Mouse (Mus musculus): ENCODE data around the gene Arhgef7.

GRCm38 (mm10) chr8:11758482-11759281 is 31.2 kb downstream of the Arhgef7 start:
- no peak for TF ChIP-seq EP300 (IDR thresholded peaks at IDR 0.05; ENCODE audit: low read depth)
- 0 out of 2 replicates have a peak, but pooled peaks have one; percentile 5 for TF ChIP-seq CTCF (IDR thresholded peaks at IDR 0.05; ENCODE audit: low read depth)
